Mouse (Mus musculus) ES-Bruce4 (cell line): ENCODE results near the gene Vdr. TPM values are rescaled to one million over a fixed set of nuclear protein-coding genes. Genes with fewer than 3 reads are reported as not detected.

Experiments
- H3K27ac ChIP-seq: 2 replicates; pipeline ENCODE4 v1.5.1; 2012; ENCODE audit warnings: low read length, inconsistent platforms; ENCODE audit not compliant: insufficient read depth
- H3K27me3 ChIP-seq: 2 replicates; pipeline ENCODE4 v1.6.1; 2012; ENCODE audit warnings: mild to moderate bottlenecking, low read length, inconsistent platforms; ENCODE audit not compliant: control insufficient read depth, poor library complexity, insufficient read depth, severe bottlenecking
- H3K36me3 ChIP-seq: 2 replicates; pipeline ENCODE4 v1.6.1; 2012; ENCODE audit warnings: inconsistent platforms, mild to moderate bottlenecking, low read length, moderate library complexity; ENCODE audit not compliant: control insufficient read depth, poor library complexity, insufficient read depth, severe bottlenecking
- H3K4me1 ChIP-seq: one replicate; pipeline ENCODE4 v1.8.1; 2011; ENCODE audit warnings: low read length; ENCODE audit not compliant: control insufficient read depth, insufficient read depth
- H3K4me3 ChIP-seq: 2 replicates; pipeline ENCODE4 v1.5.1; 2011; ENCODE audit warnings: low read depth, mild to moderate bottlenecking, low read length
- H3K9ac ChIP-seq: 2 replicates; pipeline ENCODE4 v1.6.1; 2012; ENCODE audit warnings: low read depth, mild to moderate bottlenecking, inconsistent platforms; ENCODE audit not compliant: poor library complexity, severe bottlenecking
- H3K9me3 ChIP-seq: replicated peaks from 2 replicates; pipeline ENCODE4 v1.6.1; 2012; ENCODE audit warnings: mild to moderate bottlenecking, low read length, inconsistent platforms; ENCODE audit not compliant: control insufficient read depth, poor library complexity, insufficient read depth, severe bottlenecking
- CTCF ChIP-seq: IDR thresholded peaks from one replicate; pipeline ENCODE4 v1.8.1; 2011; ENCODE audit warnings: low read depth, low read length
- EP300 ChIP-seq: IDR thresholded peaks from 2 replicates; pipeline ENCODE4 v1.6.1; 2011; ENCODE audit warnings: low read depth, low read length; ENCODE audit not compliant: insufficient read depth
- POLR2A ChIP-seq: IDR thresholded peaks from one replicate; pipeline ENCODE4 v1.8.1; 2011; ENCODE audit warnings: low read length; ENCODE audit not compliant: insufficient read depth
- polyA plus RNA-seq: library from polyadenylated mRNA; stranded (reverse); fragments of >200 nt; gene quantifications from 2 replicates; pipeline ENCODE4 v1.2.4, GENCODE M21; 2011; ENCODE audit warnings: low read depth; ENCODE audit not compliant: missing spikeins, insufficient read depth, insufficient read length

Vdr gene
- polyA plus RNA-seq, 1 experiment, result 1.6 TPM

DNA sequence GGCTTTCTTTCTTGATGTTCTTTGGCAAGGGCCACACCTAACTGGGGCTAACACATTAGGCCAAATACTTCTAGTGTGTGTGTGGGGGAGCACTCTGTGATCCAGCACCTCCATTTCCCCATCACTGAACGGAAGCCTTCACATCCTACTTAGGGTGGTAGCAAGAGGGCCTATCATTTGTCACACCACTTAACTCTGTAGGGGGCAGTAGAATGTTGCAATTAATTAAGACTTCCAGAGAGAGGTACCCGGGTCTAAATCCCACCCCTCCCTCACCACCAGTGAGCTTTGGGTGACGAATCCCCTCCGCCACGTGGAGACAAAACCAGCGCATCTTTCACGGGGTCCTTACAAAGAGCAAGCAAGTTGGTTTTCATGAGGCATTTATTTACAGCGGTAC is 56.4 kb downstream of the Vdr start:
- no peak overlapping the region for H3K27ac ChIP-seq

DNA sequence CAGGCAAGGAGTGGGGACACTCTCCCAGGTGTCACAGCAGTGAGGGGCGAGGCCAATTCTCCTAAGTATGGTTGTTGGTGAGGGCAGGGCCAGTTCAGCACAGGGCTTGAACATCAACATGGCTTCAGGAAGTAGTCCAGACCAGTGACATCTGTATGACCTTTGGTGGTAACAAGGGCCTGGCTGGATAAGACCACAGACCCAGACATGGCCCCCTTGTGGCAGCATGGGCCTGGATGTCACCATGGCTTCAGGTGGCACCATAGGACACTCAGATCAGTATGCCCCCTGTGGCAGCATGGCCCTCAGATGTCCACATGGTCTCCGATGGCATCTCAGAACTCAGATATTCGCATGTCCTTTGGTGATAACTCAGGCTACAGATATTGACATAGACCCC is 58.1 kb downstream of the Vdr start:
- H3K27ac ChIP-seq, result no peak overlapping the region
- no peaks in the 10 kb centered on the region for H3K9me3 ChIP-seq
- no peak overlapping the region for H3K9ac ChIP-seq
- no peaks in the 10 kb centered on the region for H3K27me3 ChIP-seq
- TF ChIP-seq CTCF (no peak), EP300 (no peak), POLR2A (no peak)
- no peaks in the 10 kb centered on the region for H3K36me3 ChIP-seq
- no peak overlapping the region for H3K4me3 ChIP-seq
- H3K4me1 ChIP-seq, result no peaks in the 10 kb centered on the region

More for the DNA sequence above, 56.4 kb downstream of the Vdr start:
- Histone ChIP-seq H3K9ac (no peak overlapping the region), H3K4me3 (no peak overlapping the region), H3K4me1 (no peaks in the 10 kb centered on the region), H3K9me3 (no peaks in the 10 kb centered on the region), H3K27me3 (no peaks in the 10 kb centered on the region), H3K36me3 (no peaks in the 10 kb centered on the region)
- TF ChIP-seq POLR2A, result no peak
- no peak for TF ChIP-seq CTCF
- TF ChIP-seq EP300, result no peak

DNA sequence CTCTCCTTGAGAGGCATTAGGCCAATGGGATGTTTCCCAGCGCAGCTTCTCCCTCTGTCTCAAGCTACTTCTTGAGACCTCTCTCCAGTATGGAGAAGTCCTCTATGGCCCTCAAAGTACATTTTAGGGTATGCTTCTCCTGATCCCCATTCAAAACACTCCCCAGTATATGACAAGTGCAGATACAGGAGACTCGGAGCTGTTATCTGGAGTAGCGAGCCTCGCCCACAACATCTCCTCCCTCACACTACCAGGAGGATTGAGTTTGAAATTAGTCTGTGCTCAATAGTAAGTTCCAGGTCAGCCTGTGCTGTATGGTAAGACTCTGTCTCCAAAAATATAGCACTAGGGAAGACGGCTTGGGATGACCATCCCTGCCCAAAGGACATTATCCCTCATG is 59.4 kb downstream of the Vdr start:
- Histone ChIP-seq H3K27me3 (no peaks in the 10 kb centered on the region), H3K4me1 (no peaks in the 10 kb centered on the region), H3K27ac (no peak overlapping the region), H3K9ac (no peak overlapping the region), H3K36me3 (no peaks in the 10 kb centered on the region), H3K4me3 (no peak overlapping the region), H3K9me3 (no peaks in the 10 kb centered on the region)
- no peak for TF ChIP-seq EP300
- no peak for TF ChIP-seq POLR2A
- no peak for TF ChIP-seq CTCF

DNA sequence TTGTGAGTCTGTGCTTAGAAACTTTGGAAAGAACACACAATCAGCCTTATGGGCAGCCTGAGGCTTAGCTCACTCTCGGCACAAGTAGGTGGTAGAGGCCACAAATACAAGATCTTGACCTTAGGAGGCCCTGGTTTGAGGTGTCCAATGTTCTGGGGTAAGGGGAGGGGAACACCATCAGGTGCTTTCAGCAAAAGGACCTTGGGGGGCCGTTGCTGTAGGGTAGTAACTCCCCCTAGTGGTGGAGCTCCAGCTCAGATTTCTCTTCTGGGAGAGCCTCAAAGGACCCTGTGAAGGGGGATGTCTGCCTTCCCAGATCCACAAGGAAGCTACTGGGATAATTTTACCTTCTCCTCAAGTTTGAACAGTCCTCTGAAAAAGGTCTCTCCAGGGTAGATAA is 60.0 kb downstream of the Vdr start:
- no peak overlapping the region for H3K27ac ChIP-seq
- H3K4me3 ChIP-seq, result no peak overlapping the region
- no peaks in the 10 kb centered on the region for H3K9me3 ChIP-seq
- H3K4me1 ChIP-seq, result no peaks in the 10 kb centered on the region
- no peak for TF ChIP-seq EP300
- no peak for TF ChIP-seq POLR2A
- peak; percentile 69 for TF ChIP-seq CTCF
- no peaks in the 10 kb centered on the region for H3K36me3 ChIP-seq
- H3K27me3 ChIP-seq, result no peaks in the 10 kb centered on the region
- no peak overlapping the region for H3K9ac ChIP-seq

DNA sequence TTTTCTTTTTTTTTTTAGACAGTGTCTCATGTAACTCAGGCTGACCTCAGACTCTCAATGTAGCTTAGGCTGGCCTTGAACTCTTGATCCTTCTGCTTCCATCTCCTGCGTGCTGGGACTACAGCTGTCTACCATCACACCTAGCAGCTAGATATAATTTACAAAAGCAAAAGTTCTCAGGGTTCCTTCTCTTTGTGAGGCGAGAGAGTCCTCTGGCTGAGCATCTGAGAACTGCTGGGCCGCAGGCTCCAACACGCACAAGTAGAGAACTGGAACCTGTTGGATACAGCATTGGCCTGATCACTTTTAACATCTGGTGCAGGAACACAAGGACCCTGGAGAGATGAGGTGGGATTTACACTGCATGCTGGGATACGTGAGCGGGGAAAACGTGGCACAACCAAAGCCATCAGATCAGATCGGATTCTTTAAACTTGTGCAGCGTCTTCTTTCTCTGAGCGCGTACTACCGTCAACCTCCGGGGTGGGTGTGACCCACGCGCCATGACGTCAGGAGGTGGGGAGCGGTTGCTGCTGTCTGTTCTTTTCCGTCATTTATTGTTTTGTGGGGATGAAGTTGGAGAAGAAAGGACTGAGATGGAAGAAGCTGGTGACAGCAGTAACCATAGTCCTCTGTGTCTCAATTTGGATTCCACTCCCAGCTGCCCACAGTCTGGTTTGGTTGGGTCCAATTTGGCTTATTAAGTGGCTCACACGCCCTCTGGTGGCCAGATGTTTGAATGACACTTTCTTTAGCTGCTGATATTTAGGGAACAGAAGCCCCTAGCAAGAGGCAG is 61.1 kb downstream of the Vdr start:
- Histone ChIP-seq H3K9ac (peak overlapping the region; percentile 17; the same call in 1 of the 2 replicates), H3K27me3 (no peaks in the 10 kb centered on the region)
- no peak for TF ChIP-seq EP300
- TF ChIP-seq CTCF, result peak; percentile 51
- TF ChIP-seq POLR2A, result no peak

DNA sequence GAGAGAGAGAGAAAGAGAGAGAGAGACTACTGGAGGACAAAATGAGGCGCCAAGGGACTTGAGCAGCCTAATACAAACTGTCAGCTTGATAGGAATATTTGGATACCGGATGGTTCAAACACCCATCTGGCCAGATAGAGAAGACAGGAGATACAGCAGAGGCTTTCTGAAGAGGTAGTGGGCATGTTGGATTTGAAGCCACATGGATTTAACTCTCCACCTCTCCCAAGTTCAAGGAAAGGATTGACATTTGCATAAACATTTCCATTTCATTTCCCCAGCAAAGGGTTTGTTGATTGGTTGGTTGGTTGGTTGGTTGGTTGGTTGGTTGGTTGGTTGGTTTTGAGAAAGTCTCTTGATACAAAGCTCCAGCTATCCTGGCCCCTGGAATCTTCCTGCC is 62.6 kb downstream of the Vdr start:
- H3K4me1 ChIP-seq, result no peaks in the 10 kb centered on the region
- no peaks in the 10 kb centered on the region for H3K27me3 ChIP-seq
- no peak overlapping the region for H3K4me3 ChIP-seq
- H3K27ac ChIP-seq, result no peak overlapping the region
- no peak overlapping the region for H3K9ac ChIP-seq
- H3K36me3 ChIP-seq, result no peaks in the 10 kb centered on the region
- no peaks in the 10 kb centered on the region for H3K9me3 ChIP-seq
- TF ChIP-seq CTCF (no peak), POLR2A (no peak), EP300 (no peak)

More for the DNA sequence above, 61.1 kb downstream of the Vdr start:
- Histone ChIP-seq H3K9me3 (no peaks in the 10 kb centered on the region), H3K36me3 (no peaks in the 10 kb centered on the region), H3K27ac (no peak overlapping the region), H3K4me1 (no peaks in the 10 kb centered on the region), H3K4me3 (peak overlapping the region; percentile 43)
